Mouse (Mus musculus) forebrain, embryonic 13.5 days (tissue): ENCODE measurements around the gene Dapp1. TPM values are rescaled to one million over a fixed set of nuclear protein-coding genes. Genes with fewer than 3 reads are reported as not detected.

Experiments
- ATAC-seq: fragments of 200-750 bp; cut with Nextera tagmentation; 2 replicates; pipeline ENCODE4 v1.8.0; 2017
- H3K27ac ChIP-seq: fragments of 300-500 bp; sonication (generic); 2 replicates; pipeline ENCODE4 v1.5.1; 2015; ENCODE audit warnings: inconsistent platforms, mild to moderate bottlenecking, moderate library complexity
- H3K27me3 ChIP-seq: fragments of 300-500 bp; sonication (generic); 2 replicates; pipeline ENCODE4 v1.6.1; 2015; ENCODE audit warnings: mild to moderate bottlenecking, inconsistent platforms
- H3K36me3 ChIP-seq: fragments of 300-500 bp; sonication (generic); 2 replicates; pipeline ENCODE4 v1.6.1; 2015; ENCODE audit warnings: mild to moderate bottlenecking, inconsistent platforms; ENCODE audit not compliant: poor library complexity, severe bottlenecking
- H3K4me1 ChIP-seq: fragments of 300-500 bp; sonication (generic); 2 replicates; pipeline ENCODE4 v1.6.1; 2015; ENCODE audit warnings: inconsistent platforms
- H3K4me2 ChIP-seq: fragments of 300-500 bp; sonication (generic); 2 replicates; pipeline ENCODE4 v1.6.1; 2015; ENCODE audit warnings: inconsistent platforms, mild to moderate bottlenecking, moderate library complexity
- H3K4me3 ChIP-seq: fragments of 300-500 bp; sonication (generic); 2 replicates; pipeline ENCODE4 v1.5.1; 2015; ENCODE audit warnings: mild to moderate bottlenecking, inconsistent platforms
- H3K9ac ChIP-seq: fragments of 300-500 bp; sonication (generic); 2 replicates; pipeline ENCODE4 v1.6.1; 2015; ENCODE audit warnings: mild to moderate bottlenecking, inconsistent platforms
- H3K9me3 ChIP-seq: fragments of 300-500 bp; sonication (generic); replicated peaks from 2 replicates; pipeline ENCODE4 v1.6.1; 2016; ENCODE audit warnings: inconsistent platforms
- WGBS: fragments of 180-500 bp; shearing (Covaris S2); methylation state at CpG from one replicate; pipeline ENCODE4 v1.1.7; 2015; 5-methylcytosine and 5-hydroxymethylcytosine counted together
- polyA plus RNA-seq: library from polyadenylated mRNA; unstranded; fragments of >200 nt; fragmentation: Nextera tagmentation; extraction: Ambion mirVana; gene quantifications from 2 replicates; pipeline ENCODE4 v1.2.1, GENCODE M21; 2015

The Dapp1 gene
- polyA plus RNA-seq, result 2.7 and 3.9 TPM in 2 replicates

GRCm38 (mm10) chr3:137981382-137981750 is at the start of gene Dapp1:
Gene Dapp1 (minus strand): TSS chr3:137981545.
- Histone ChIP-seq H3K4me2 (peak within 1 kb of the TSS; percentile 55), H3K9me3 (no peaks in the 10 kb centered on the region), H3K36me3 (no peaks in the 10 kb centered on the region), H3K27me3 (no peaks in the 10 kb centered on the region), H3K9ac (peak within 1 kb of the TSS; percentile 64), H3K27ac (no peak within 1 kb of the TSS), H3K4me1 (peaks cover 24% of the 10 kb centered on the region), H3K4me3 (peak within 1 kb of the TSS; percentile 25)
- 0 out of 2 replicates have a peak, but pooled peaks have one; percentile 50 for ATAC-seq
- WGBS, result 22% methylated on average over 10 of the region's 10 CpGs

- no peak overlapping the region for H3K4me2 ChIP-seq
- H3K4me1 ChIP-seq, result no peaks in the 10 kb centered on the region
- no peak for ATAC-seq
- no peak overlapping the region for H3K4me3 ChIP-seq
- H3K9ac ChIP-seq, result no peak overlapping the region
- H3K36me3 ChIP-seq, result no peaks in the 10 kb centered on the region
- WGBS, result 86% methylated on average over 6 of the region's 6 CpGs
- H3K9me3 ChIP-seq, result no peaks in the 10 kb centered on the region
- no peak overlapping the region for H3K27ac ChIP-seq
- no peaks in the 10 kb centered on the region for H3K27me3 ChIP-seq
These were observed 49.2 kb upstream of the Dapp1 start for GRCm38 (mm10) chr3:138030563-138030962.

- Histone ChIP-seq H3K36me3 (no peaks in the 10 kb centered on the region), H3K4me2 (no peak overlapping the region), H3K9ac (no peak overlapping the region), H3K4me1 (no peaks in the 10 kb centered on the region), H3K9me3 (no peaks in the 10 kb centered on the region), H3K4me3 (no peak overlapping the region), H3K27me3 (no peaks in the 10 kb centered on the region), H3K27ac (no peak overlapping the region)
- ATAC-seq, result no peak
- whole genome bisulfite sequencing, result 93% methylated on average over 5 of the region's 5 CpGs
These were observed 48.0 kb upstream of the Dapp1 start for GRCm38 (mm10) chr3:138029351-138029750.

- Histone ChIP-seq H3K9ac (no peak overlapping the region), H3K9me3 (no peaks in the 10 kb centered on the region), H3K4me3 (no peak overlapping the region), H3K27me3 (no peaks in the 10 kb centered on the region), H3K4me2 (no peak overlapping the region), H3K27ac (no peak overlapping the region), H3K36me3 (no peaks in the 10 kb centered on the region), H3K4me1 (no peaks in the 10 kb centered on the region)
- 86% methylated on average over 5 of the region's 5 CpGs for WGBS
- no peak for ATAC-seq
These were observed 46.4 kb upstream of the Dapp1 start for GRCm38 (mm10) chr3:138027575-138028362.

- Histone ChIP-seq H3K9me3 (no peaks in the 10 kb centered on the region), H3K27ac (no peak overlapping the region), H3K4me3 (no peak overlapping the region), H3K27me3 (no peaks in the 10 kb centered on the region), H3K4me1 (no peaks in the 10 kb centered on the region), H3K4me2 (no peak overlapping the region), H3K9ac (no peak overlapping the region), H3K36me3 (no peaks in the 10 kb centered on the region)
- ATAC-seq, result no peak
- WGBS, result 89% methylated on average over 10 of the region's 10 CpGs
These were observed 44.9 kb upstream of the Dapp1 start for GRCm38 (mm10) chr3:138026286-138026685.

- Histone ChIP-seq H3K9ac (no peak overlapping the region), H3K4me3 (no peak overlapping the region), H3K27me3 (no peaks in the 10 kb centered on the region), H3K27ac (no peak overlapping the region), H3K36me3 (no peaks in the 10 kb centered on the region), H3K9me3 (0 out of 2 replicates have a peak, but pooled peaks cover 3% of the 10 kb centered on the region), H3K4me1 (no peaks in the 10 kb centered on the region), H3K4me2 (no peak overlapping the region)
- 75% methylated on average over 4 of the region's 4 CpGs for WGBS
- ATAC-seq, result no peak
These were observed 41.3 kb upstream of the Dapp1 start for GRCm38 (mm10) chr3:138022651-138023050.

- H3K4me3 ChIP-seq, result no peak overlapping the region
- no peaks in the 10 kb centered on the region for H3K4me1 ChIP-seq
- no peak overlapping the region for H3K4me2 ChIP-seq
- H3K27me3 ChIP-seq, result no peaks in the 10 kb centered on the region
- H3K9me3 ChIP-seq, result 0 out of 2 replicates have a peak, but pooled peaks cover 3% of the 10 kb centered on the region
- ATAC-seq, result no peak
- 89% methylated on average over 4 of the region's 4 CpGs for WGBS
- H3K27ac ChIP-seq, result no peak overlapping the region
- H3K9ac ChIP-seq, result no peak overlapping the region
- H3K36me3 ChIP-seq, result no peaks in the 10 kb centered on the region
These were observed 40.7 kb upstream of the Dapp1 start for GRCm38 (mm10) chr3:138022003-138022402.

GRCm38 (mm10) chr3:138016810-138017209 is 35.5 kb upstream of the Dapp1 start:
- no peak overlapping the region for H3K27ac ChIP-seq
- H3K4me3 ChIP-seq, result no peak overlapping the region
- 81% methylated on average over 12 of the region's 12 CpGs for WGBS
- no peak overlapping the region for H3K4me2 ChIP-seq
- no peak overlapping the region for H3K9ac ChIP-seq
- 0 out of 2 replicates have a peak, but pooled peaks cover 3% of the 10 kb centered on the region for H3K9me3 ChIP-seq
- ATAC-seq, result no peak
- H3K36me3 ChIP-seq, result no peaks in the 10 kb centered on the region
- H3K27me3 ChIP-seq, result no peaks in the 10 kb centered on the region
- no peaks in the 10 kb centered on the region for H3K4me1 ChIP-seq

GRCm38 (mm10) chr3:138014725-138015124 is 33.4 kb upstream of the Dapp1 start:
- Histone ChIP-seq H3K4me2 (no peak overlapping the region), H3K27ac (no peak overlapping the region), H3K36me3 (no peaks in the 10 kb centered on the region), H3K4me3 (no peak overlapping the region), H3K9me3 (0 out of 2 replicates have a peak, but pooled peaks cover 3% of the 10 kb centered on the region), H3K27me3 (no peaks in the 10 kb centered on the region), H3K9ac (no peak overlapping the region), H3K4me1 (no peaks in the 10 kb centered on the region)
- 86% methylated on average over 2 of the region's 2 CpGs for WGBS
- no peak for ATAC-seq

- WGBS, result 72% methylated on average over 4 of the region's 4 CpGs
- Histone ChIP-seq H3K9ac (no peak overlapping the region), H3K27ac (no peak overlapping the region), H3K4me3 (no peak overlapping the region), H3K9me3 (no peaks in the 10 kb centered on the region), H3K4me2 (no peak overlapping the region), H3K36me3 (no peaks in the 10 kb centered on the region), H3K4me1 (no peaks in the 10 kb centered on the region), H3K27me3 (no peaks in the 10 kb centered on the region)
- no peak for ATAC-seq
These were observed 31.0 kb upstream of the Dapp1 start for GRCm38 (mm10) chr3:138012351-138012750.

- no peak for ATAC-seq
- 0 out of 2 replicates have a peak, but pooled peaks cover 7% of the 10 kb centered on the region for H3K9me3 ChIP-seq
- H3K27me3 ChIP-seq, result no peaks in the 10 kb centered on the region
- H3K4me1 ChIP-seq, result no peaks in the 10 kb centered on the region
- no peak overlapping the region for H3K4me3 ChIP-seq
- H3K4me2 ChIP-seq, result no peak overlapping the region
- 83% methylated on average over 6 of the region's 6 CpGs for WGBS
- no peaks in the 10 kb centered on the region for H3K36me3 ChIP-seq
- no peak overlapping the region for H3K9ac ChIP-seq
- no peak overlapping the region for H3K27ac ChIP-seq
These were observed 26.8 kb upstream of the Dapp1 start for GRCm38 (mm10) chr3:138008152-138008551.

- H3K36me3 ChIP-seq, result no peaks in the 10 kb centered on the region
- no peaks in the 10 kb centered on the region for H3K27me3 ChIP-seq
- ATAC-seq, result no peak
- H3K9me3 ChIP-seq, result 0 out of 2 replicates have a peak, but pooled peaks cover 7% of the 10 kb centered on the region
- H3K4me3 ChIP-seq, result no peak overlapping the region
- H3K9ac ChIP-seq, result no peak overlapping the region
- WGBS, result 88% methylated on average over 3 of the region's 3 CpGs
- H3K4me2 ChIP-seq, result no peak overlapping the region
- no peaks in the 10 kb centered on the region for H3K4me1 ChIP-seq
- H3K27ac ChIP-seq, result no peak overlapping the region
These were observed 25.6 kb upstream of the Dapp1 start for GRCm38 (mm10) chr3:138006896-138007295.
